Mouse (Mus musculus) layer of hippocampus, adult 9-11 months (tissue): ENCODE data around the gene Pak1.
"Not testable (repeated sequence)": the region's sequence is repeated elsewhere in the genome, so short reads cannot be mapped to it uniquely, and the experiment has no call there.

Experiments used
- DNase-seq: peaks from one replicate; pipeline ENCODE4 v3.0.0; 2022

Gene Pak1

DNA sequence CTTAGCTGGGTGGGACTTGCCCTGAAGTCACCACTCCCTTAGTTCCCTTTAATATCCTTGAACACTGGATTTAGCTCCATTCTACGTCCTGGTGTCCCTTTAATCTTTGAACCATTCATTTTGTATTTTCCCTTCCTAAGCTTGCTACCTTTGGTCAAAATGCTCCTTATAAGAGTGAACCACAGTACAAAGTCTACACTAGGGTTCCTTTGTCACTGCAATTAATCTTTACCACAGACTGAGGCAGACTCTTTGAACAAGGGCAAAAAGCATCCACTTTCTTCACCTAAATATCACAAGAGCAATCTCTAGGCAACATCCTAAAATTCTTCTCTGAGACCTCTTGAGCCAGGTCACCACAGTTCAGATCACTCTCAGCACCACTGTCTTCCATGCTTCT, 8.1 kb upstream of the Pak1 start:
- DNase-seq, result no peak

DNA sequence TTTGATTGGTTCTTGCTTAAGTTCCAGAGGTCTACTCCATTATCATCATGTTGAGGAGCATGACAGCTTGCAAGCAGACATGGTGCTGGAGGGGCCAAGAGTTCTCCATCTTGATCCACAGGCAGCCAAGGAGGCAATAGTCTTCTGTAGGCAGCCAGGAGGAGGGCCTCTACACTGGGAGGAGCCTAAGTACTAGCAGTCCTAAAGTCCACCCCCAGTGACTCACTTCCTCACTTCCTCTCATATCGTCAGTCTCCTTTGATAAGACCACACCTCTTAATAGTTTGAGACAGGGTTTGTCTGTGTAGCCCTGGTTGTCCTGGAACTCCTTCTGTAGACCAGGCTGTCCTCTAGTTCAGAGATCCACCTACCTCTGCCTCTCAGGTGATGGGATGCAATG, 7.5 kb upstream of the Pak1 start:
- DNase-seq, result no peak

DNA sequence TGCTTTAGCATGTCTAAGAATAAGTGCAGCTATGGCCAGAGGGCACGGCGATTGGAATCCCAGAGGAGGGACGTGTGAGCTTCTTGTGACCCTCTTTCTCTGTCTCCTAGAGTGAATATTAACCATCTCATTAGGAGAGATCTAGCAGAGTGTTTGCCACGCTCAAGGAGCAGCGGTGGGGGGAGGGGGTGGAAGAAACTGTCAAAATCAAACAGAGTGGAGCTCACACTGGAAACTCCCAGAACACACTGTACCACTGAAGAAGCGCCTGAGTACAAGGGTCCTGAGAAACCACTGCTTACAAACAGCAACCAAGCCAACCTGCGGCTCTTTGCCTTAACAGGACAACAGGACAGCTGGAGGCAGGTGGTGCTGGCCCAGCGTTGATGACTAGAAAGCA, 6.8 kb upstream of the Pak1 start:
- no peak for DNase-seq

DNA sequence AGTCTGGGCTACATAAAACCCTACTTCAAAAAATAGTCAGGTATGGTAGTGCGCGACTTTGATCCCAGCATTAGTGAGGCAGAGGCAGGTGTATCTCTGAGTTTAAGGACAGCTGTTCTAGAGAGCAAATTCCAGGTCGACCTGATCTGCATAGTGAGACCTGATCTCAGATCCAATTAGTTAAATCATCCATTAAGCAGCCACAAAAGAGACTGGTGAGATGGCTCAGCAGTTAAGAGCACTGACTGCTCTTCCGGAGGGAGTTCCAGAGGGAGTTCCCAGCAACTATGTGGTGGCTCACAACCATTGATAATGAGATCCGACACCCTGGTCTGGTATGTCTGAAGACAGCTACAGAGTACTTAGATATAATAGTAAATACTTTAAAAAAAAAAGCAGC, 4.8 kb upstream of the Pak1 start:
- no peak for DNase-seq

DNA sequence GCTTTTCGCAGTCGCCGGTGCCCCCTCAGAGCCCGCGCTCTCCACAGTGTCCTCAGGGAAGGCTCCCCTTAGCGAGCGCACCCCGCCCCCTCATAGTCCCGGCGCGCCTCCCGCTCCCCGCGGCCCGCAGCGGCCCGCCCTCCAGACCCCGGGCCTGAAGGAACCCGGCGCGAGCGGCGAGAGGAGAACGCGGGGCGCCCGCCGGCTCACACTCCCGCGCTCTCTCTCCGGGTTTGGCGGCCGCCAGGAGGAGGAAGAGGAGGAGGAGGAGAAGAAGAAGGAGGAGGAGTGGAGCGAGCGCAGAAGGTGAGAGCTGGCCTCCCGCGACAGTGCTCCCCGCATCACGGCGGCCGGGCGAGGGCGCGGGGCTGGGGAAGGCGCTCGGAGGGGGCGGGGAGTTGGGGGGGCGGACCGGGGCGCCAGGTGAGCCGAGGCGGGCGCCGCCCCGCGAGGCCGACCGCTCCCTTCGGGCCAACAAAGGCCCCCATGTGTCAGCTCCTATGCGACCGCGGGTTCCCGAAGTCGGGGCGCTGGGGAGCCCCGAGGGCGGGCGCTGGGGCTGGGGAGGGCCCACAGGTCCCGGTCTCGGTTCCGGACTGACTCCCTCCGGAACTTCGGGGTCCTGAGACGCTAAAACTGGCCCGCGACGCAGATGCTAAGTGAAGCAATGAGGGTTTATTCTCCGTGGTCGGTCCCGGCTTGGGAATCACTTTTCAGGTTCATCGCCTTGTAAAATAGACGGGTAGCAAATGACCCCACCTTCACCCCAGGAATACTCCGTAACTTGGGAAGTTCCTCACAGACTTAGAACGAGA, 535 bp downstream of the Pak1 start:
- DNase-seq, result no peak

DNA sequence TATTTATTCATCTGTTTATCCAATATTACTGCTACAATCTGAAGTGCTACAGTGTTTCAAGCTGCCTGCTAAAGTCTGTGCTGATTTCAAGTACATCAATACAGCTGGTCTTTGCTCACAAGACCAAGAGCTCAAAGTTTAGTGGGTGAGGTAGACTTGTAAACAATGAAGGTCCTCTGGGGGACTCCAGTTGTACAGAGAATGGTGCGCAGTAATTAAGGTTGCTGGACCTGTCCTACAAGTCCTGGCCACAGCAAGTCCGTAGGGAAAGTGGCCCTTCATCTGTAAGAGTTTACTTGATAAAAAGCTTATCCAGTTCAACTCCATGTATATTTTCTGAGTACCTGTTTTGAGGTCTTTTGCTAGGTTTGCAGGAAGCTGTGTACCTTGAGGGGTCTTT, 1.9 kb downstream of the Pak1 start:
- no peak for DNase-seq

DNA sequence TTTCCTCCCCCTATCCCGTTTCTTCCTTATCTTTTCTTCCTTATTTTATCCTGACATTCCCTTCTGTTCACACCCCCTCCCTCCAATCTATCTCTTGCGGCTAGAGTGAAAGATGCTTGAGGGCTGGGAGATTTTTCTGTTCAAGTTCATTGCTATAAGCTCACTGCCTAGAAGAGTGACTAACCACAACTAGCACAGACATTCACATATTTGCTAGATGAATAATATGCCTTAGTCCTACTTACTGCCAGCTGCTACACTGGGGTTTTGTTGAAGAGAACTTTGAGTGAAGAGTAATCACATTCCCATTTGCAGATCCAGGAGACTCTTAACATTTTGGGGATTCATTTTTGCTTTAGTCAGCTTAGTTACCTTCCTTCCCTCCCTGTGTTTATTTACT, 4.0 kb downstream of the Pak1 start:
- DNase-seq, result no peak

DNA sequence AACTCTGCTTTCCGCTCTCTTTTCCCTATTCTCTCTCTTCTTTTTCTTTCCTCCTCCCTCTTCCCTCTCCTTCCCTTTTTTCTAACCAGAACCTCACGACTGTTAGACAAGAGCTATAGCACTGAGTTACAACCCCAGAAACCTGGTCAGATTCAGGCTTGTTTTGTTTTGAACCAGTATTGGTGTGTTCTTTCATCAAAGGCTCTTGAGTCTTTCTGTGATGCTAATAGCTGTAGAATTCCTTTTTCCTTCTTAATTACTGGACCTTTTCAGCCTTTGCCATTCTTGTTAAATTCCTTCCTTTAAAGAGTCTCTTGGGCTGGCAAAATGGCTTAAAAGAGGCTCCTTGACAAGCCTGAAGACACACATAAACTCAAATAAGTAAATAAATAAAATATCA, 14.8 kb downstream of the Pak1 start:
- DNase-seq, result no peak

DNA sequence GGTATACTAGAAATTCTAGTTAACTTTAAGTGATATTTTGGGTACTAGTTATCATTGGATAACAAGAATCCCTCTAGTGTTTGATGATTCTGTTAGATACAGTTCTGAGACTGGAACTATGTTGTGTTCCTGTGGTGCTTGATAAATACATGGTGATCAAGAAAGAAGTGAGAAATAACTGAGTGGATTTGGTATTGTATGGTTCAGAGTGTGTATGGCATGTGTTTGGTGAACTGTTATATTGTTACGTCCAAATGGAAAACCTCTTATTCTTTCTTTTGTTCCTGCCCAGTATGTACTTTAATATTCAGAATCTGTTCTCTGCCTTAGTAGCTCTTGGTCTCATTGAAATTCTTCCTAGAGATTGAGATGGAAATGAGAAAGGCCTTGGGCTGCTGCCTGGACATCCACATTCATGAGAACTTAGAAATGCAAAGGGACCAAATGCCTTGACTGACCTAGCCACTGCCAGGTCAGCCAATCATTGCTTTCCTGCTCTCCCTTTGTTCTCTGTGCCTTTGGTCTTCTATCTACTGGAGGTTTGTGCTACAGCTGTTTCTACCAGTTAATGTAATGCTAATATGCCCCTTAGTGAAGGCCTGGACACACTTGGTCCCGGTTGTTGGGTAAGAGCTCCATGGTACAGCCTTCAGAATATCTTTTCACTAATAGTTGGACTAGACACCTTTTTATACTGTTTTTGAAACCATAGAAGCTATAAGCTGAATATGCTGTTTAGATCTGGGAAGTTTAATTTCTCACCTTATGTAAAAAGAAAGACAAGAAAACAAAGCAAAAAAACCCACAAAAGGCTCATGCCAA, 16.1 kb downstream of the Pak1 start:
- DNase-seq, result no peak

DNA sequence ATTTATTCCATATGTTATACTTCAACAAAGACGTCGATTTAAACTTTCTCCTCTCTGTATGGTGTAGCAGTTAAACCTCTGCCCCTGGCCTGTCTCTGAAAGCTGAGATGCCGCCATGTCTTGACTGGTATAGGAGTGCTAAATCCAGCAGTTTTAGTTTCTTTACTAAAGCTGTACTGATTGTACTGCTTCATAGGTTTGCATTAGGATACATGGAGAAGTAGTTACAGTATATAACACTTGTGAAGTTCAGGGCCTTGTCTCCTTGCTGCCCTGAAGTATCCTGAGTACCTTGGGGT, 16.7 kb downstream of the Pak1 start:
- DNase-seq, result no peak

DNA sequence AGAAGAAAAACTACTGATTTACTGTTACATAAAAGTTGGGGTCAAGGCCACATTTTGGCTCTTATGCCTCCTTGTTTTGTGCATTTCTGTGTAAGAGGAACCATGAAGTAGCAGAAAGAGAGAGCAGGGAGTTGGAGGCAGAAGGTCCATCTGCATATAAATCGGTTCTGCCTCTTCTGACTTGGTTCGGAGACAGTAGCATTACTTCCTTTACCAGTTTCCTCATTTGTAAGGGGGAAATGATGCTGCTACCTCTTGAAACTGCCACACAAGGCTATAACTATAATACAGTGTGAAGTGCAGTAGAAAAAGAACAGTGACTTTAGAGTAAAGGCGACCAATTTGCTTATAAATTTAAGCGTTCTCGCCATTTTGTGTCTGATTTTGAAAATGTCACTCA, 21.0 kb downstream of the Pak1 start:
- DNase-seq, result no peak

DNA sequence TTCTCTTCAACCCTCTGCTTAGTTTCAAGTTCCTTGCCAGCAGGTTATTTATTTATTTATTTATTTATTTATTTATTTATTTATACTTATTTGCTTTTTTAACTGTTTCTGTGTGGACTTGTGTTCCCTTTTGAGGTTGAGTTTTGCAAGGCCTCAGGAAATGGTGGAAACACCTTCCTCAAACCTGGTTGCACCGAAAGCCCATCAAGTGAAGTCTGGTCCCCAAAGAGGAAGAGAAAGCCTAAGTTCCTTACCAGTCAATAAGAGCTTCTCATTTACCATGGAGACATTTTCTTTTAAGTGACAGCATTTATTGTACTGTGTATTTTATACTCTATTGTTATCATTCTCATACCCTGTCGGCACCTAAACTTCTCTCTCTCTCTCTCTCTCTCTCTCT, 33.5 kb downstream of the Pak1 start:
- no peak for DNase-seq

DNA sequence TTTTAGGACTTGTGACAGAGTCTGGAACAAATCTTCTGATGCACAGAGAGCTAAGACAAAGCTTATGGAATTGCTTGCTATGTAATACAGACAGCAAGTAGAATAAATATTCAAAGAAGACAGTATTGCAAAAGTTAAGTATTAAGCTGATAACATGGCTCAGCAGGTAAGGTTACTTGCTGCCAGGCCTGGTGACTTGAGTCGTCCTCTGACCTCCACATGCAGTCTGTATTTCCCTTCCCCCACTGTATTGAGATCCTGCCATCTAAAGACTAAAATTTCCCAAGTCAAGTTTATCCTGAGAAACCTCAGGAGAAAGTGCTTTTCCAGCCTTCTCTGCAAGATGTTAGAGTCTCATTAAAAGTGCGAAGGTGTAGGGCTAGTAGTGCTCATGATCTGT, 40.8 kb downstream of the Pak1 start:
- no peak for DNase-seq

DNA sequence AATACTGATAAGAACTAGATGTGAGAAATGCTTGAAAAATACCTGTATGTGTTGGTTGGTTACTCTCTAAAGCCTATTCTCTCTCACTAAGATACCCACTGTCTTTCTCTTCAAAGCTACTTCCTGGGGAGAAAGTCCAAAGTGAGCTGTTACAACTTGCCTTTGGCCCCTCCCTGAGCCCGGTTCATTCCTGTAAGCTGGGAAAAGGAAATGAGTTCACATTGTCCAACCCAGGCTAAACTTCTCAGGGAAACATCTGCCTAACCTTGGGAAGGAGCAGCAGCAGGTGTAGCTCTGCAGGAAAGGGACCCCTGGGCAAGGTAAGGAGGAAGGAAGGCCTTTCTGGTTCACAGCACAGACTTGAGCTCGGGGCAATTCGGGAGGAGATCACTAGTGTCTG, 42.4 kb downstream of the Pak1 start:
- no peak for DNase-seq

DNA sequence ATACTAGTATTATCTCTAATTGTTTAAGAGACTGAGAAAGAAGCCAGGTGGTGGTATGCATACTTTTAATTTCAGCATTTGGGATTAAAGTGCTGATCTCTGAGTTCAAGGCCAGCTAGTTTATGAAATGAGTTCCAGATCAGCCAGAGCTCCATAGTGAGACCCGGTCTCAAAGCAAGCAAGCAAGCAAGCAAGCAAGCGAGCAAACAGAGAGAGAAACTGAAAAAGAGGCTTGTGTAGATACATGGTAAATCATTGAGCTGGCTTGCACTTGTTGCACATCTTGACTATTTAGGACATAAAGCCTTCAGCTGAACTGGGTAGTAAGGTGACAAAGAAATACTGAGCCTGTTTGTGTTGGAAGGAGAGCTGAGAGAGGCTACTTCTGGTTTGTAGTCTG, 44.6 kb downstream of the Pak1 start:
- no peak for DNase-seq

DNA sequence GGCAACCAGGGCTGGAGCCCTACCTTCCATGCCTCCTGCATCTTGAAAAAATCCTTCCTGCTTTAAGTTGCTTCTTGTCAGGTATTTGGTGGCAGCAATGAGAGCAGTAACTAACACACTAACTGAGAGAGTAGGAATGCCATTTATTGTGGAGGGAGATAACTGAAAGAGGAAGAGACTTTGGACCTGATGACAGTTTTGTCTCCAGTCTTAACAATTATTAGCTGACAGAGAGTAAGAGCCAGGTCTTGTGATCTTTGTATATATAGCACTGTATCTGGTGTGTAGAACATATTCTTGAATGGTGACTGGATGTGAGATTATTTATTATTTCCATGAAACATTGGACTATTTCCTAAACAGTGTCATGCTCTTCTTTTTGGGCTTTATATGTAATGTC, 50.2 kb downstream of the Pak1 start:
- DNase-seq, result no peak

DNA sequence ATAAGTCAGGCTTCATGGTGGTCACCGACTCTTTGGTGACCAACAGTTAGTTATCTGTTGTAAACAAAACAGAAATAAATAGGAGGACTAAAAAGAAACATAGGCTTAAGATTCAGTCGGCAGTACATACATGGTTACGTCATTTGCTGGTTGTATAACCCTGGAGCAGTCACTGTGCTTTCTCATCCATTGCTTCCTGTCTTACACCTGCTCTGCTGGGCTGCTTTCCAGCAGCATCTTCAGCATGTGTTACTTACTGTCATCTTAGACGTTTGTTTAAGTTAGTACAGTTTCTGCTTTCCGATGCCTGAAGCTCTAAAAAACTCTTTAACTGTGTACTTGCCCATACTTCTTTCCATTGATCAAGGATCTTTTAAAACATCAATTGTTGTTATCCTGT, 53.0 kb downstream of the Pak1 start:
- peak; percentile 60 for DNase-seq

DNA sequence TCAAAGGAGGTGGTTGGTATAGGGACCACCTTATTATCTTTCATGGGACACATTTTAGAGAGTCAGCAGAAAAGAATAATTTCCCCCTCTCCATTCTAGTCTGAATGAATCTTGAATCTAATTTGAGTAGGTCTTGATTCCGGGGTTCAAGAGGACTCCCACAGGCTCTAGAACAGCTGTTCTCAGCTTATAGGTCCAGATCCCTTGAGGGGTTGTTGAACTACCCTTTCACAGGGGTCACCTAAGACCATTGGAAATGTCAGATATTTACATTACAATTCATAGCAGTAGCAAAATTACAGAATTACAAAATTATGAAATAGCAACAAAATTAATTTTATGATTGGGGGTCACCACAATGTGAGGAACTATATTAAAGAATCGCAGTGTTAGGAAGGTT, 54.0 kb downstream of the Pak1 start:
- DNase-seq, result no peak

DNA sequence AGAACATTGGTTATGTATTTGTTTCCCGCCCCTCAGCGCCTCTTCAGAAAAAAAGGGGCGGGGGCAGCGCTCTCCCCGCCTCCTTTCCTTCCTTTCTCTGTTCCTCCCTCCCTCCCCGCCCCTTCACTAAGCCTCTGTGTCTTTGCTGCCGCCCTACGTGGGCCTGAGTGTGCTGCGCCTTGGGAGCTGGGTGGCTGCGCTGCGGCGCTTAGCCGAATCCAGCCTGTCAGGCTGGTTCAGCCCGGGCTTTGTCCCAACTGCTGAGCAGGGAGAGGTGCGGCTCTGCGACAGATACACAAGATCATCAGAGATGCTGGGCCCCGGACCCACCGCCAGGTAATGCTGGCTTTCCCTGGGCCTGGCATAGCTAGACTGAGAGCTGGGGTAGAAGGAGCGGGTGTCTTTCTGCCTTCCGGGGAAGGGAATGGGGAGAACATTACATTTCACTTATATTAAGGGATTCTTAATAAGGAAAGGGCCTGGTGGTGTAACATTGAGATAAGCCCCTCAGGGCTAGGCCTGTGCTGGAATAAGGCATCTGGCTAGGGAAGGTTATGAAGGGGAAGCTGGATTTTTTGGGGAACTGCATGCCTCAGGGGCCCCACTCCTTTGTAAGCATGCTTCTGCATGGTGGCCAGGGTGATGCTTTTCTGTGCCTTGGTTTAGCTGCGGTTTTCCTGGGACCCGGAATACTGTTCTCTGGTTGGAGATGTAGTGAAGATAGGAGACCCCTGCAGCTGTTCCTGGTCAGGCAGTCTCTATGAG, 54.6 kb downstream of the Pak1 start:
- DNase-seq, result peak; percentile 89

DNA sequence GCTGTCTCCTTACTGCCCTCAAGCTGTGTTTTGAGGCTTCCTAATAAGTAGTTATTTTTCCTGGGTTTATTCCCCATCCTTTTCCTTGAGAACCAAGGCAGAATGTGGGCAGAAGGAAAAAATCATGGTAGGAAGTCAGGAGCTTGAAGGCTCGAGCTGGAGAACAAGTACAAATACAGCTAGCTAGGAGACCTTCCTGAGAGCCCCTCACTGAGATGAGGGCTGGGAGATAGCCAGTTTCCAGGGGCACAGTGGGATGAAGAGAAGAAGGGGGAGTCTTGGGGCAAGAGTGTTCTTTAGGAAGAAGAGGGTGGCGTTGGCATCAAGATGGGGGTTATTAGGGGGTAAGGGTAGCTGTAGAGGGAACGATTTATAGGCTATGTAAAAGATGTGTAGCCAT, 56.1 kb downstream of the Pak1 start:
- no peak for DNase-seq

DNA sequence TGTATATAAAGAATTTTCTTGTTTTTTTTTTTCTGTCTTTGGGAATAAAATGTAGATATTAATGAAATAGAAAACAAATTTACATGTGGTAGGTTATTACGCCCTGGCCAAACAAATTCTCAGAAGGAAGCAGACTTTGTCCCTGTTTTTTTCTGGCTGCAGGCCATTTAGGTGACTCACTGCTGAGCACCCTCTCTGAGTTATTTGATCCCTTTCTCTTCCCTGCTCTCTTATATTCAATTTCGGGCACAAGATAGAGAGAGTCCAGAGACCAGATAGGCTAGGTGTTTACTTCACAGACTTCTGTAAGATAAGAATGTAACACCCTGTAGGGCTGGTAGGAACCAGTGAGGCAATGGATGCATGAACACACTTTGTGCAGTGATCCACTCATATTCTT, 57.2 kb downstream of the Pak1 start:
- no peak for DNase-seq

DNA sequence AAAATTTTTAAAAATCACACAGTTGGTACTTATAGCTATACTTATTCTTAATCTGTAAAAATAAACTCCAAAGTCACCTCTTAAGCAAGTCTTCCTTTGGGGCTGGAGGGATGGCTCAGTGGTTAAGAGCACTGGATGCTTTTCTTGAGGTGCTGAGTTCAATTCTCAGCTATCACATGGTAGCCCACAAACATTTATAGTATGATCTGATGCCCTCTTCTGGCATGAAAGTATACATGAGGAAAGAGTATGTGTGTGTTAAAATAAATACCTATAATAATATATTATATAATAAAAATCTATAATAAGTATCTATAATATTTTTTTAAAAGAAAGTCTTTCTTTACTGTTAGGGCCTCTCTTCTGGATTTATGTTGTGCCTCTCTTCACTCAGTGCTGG, 58.2 kb downstream of the Pak1 start:
- no peak for DNase-seq

DNA sequence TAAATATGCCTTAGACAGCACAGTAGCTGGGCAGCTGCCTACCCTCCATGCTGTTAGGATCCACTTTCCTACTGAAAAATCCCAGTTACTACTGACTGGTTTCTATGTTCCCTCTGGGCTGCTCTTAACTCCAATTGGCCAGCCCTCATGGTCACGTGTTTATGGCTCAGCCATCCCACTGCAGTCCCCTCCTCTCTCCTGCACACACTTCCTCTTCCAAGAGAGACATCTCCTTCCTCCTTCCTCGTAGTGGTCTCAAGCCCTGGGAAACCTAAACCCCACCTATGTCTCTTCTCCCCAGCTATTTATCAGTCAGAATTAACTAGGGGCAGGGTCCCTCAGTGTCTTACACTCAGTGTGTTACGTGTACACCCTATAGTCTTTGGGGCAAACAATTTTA, 61.2 kb downstream of the Pak1 start:
- DNase-seq, result not testable (repeated sequence)

DNA sequence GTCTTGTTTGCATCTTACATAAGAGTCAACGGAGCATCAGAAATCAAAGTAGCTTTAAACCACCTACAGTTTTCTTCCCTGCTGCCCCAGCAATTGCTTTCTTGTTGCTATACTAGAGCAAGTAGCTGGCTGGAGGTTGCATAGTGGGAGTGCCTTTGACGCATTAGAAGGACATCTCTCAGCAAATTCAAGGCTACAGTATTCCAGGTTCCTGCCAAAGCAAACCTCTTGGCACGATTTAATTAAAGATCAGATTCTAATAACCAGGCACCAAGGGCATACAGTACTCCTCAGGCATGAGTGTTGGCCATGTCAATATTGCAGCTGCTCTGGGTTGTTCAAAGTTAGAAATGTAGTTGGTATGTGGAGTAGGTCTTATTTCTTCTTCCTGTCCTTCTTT, 62.0 kb downstream of the Pak1 start:
- no peak for DNase-seq
